Mouse (Mus musculus) ovary, postnatal 14 days (tissue): Measurements from ENCODE around the gene Ugt1a6b.
"Not testable (repeated sequence)": the region's sequence is repeated elsewhere in the genome, so short reads cannot be mapped to it uniquely, and the experiment has no call there.

Experiments
- DNase-seq: peaks from one replicate; pipeline ENCODE4 v3.0.0; 2022; ENCODE audit warnings: low spot score

Gene Ugt1a6b

DNA sequence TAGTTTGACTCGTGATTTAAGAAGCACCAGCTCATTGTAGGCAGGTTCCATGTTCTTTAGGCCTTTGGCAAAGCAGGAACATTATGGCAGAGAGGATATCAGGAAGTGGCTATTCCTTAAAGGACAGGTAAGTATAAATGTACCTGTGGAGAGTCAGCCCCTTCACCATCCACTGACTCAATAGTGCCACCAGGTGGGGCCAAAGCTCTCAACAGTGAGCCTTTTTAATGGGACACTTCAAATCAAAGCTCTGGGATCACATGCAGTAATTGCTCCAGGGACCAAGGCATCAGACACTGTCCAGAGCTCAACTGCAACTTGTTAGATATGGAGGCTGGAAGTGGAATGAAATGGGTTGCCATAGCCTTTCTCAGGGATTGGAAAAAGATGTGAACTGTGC is 18.5 kb downstream of the Ugt1a6b start:
- DNase-seq: not testable (repeated sequence)

DNA sequence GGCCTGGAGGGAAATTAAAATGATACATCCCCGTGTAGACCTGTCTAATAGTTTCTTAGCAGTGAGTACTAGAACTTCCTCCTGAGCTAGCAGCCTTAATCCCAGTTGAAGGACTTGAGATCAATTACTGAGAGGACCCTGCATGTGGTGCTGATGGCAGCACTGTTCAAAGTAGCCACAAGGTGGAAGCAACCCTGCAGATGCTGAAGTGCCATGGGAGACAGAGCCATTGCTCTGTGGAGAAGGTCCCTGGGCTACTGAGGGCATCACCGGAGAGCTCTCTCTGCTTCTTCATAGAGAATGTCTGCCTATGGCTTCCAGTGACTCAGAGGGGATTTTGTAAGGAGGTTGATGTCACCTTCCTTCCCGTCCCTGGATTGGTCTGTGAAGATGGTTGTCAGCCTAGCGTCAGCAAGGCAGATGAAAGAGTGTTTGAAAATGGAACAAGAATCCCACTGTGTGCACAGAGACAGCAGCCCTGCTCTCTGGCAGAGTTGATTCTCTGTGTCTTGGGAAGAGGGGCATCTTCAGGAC is 22.8 kb downstream of the Ugt1a6b start:
- DNase-seq: not testable (repeated sequence)

DNA sequence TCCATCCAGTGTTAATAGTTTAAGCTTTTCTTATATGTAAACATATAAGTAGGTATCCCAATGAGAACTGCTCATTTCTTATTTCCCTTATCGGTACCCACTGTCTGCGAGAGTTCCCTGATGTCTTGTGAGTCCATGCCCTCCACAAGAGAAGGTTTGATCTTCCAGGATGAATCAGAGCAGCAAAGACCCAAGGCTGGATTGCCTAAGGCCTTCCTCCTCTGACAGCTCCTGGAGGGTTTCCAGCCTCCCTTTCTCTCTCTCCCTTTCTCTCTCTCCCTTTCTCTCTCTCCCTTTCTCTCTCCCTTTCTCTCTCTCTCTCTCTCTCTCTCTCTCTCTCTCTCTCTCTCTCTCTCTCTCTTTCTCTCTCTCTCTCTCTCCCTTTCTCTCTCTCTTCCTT is 26.0 kb downstream of the Ugt1a6b start:
- DNase-seq: not testable (repeated sequence)

DNA sequence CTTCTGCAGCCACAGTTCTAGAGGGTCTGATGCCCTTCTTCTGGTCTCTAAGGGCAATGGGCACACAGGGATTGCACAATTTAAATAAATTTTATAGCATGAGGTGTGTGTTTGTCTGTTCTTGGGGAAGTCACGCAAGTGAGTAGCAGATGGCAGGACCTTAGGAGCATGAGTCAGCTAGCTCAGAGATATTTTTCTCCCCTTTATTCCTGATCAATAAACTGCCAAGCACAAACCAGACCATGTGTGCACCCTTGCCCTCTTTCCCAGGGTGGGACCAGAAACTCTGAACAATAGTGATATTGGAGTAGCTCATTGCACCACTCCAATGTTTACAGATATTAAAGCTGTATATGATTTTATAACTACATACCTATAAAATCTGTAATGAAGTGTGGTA is 27.2 kb downstream of the Ugt1a6b start:
- DNase-seq: not testable (repeated sequence)

DNA sequence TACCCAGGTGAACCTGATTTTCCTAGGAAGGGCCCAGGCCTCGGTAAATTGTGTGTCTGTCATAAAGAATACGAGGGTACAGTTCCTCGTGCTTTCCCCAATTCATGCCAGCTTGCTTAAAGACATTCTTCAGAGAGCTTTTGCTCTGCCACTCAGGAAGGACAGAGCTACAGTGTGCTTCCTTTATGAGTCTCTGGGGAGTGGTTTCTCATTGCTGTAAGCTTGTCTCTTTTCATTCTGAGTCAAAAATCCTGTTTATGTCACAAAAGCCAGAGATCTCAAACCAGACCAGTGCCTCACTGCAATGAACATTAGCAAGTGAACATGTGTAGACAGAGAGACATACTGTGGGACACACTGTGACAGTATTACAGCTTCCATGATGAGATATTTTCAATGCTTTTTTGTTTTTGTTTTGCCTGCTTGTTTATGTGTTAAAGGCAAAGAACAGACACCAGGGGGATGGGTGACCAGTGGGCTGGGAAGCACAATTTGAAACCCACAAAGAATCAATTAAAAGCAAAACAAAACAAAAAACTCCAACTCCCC is 30.9 kb downstream of the Ugt1a6b start:
- DNase-seq: no peak

DNA sequence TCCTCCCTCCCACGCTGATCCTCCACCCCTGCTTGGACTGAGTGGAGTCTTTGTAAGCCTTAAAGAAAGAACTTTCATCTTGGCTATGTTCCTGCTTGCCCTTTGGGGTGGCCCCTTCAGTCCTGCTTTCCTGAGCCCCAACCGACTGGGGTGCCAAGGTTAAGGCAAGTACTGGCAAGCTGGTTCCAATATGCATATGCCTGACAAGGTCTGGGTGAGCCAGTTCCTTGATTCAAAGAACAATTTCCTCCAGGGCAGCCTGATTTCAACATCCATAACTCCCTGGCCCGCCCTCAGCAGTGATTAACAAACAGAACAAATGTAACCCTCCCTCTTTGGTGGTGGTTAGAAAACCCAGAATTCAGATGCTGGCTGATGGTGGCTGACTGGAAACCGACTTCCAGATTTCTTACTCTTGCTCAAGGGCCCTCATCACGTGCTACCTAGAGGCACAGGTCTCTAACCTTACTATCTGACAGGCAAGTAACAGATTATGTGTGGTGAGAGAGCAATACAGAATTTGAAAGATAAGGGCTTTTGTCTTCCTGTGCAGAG is 31.5 kb downstream of the Ugt1a6b start, which contains the start of gene Ugt1a6a:
Gene Ugt1a6a, plus strand, starts transcription at position 353 of the 555 bp plus-strand sequence.
- not testable (repeated sequence) for DNase-seq

DNA sequence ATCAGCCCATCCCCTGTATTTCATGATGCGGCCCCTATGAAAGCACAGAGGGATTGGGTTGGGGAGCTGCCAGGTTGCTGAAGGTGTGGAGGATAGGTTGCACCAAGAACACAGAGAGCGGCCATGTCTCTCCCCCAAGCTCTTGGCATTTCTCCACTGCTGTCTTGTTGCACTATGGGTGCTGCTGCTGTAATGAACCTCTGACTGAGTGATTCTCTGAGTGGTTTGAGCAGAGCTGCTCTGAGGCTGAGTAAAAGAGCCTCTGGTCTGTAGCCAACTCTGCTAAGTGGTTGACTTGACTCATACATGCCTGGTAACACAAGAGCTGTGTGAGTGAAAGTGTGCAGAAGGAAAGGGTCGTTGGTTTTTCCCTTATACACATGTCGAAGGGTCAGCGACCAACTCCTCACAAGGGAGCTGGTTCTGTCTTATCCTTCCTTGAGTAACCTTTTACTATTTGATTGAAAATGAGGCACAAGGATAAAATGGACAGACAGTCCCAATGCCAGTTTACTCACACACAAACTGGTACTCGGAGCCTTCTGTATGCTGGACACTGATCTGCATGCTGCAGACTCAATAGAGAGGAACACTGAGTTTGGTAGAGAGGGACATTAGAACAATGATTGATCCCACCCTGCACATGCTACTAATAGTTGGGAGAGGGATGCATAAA is 32.3 kb downstream of the Ugt1a6b start:
- DNase-seq: not testable (repeated sequence)

DNA sequence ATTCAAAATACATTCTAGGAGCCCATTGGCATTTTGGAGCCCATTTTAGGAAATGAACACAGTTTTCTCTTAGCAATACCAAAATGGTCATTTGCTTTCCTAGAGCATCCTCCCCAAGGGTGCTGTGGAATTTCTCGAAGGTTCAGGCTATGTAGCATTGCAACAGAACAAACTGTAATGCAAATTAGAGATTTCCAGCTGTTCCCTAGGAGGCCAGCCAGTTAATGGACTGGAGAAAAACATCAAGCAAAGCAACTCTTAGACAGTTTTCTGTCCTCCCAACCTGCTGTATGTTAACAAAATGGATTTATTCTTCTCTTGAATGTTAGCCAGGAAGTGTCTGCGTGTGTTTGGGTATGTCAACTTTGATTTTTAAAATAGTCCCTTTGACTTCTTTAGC is 33.6 kb downstream of the Ugt1a6b start:
- no peak for DNase-seq

DNA sequence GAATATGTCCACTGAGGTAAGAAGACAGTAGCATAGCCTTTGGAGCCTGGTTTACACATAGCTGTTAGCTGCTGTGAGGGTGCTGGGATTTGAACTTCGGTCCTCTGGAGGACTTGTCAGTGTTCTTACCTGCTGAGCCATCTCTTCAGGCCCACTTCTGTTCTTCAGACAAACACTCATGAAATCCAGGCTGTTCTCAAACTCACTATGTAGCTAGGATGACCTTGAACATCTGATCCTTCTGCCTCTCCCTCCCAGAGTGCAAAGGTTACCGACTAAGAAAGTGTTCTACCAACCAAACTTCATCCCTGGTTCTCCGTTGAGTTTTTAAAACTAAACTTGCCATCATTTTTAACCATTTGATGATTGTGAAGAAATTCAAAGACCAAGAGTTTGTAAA is 34.2 kb downstream of the Ugt1a6b start:
- no peak for DNase-seq

DNA sequence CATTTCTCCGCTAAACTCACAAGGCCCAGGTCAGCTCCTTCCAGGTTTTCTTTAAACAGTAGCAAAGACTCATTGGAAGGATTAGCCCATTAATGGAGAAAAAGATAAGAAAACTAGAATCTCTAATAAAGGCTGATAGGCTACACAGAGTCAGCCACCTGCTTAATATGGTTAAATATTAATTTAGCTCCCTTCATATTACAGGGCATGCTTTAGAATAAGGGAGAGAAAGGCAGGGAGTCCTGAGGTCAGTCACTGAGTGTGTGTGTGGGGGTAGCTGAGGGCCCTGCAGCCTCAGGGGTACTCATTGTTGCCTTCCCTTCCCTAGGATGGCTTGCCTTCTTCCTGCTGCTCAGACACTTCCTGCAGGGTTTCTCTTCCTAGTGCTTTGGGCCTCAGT is 35.1 kb downstream of the Ugt1a6b start:
- DNase-seq: no peak

DNA sequence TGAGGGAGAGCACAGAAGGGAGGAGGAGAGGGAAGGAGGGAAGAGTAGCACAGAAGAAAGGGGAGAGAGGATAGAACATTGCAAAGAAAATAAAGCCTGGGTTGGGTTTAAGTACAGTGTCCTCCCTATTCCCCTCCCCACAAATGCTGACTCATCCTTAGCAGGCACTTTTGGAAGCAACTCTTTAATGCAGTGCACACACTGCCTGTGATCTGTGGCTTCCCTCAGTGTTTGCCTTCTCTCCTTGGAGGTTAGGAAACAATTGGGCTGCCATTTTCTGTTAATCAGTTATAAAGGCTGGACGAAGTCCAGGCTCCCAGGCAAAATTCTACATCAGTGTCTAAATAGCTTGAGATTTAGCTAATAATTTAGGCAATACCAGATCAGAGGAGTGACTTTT is 37.4 kb downstream of the Ugt1a6b start:
- not testable (repeated sequence) for DNase-seq

DNA sequence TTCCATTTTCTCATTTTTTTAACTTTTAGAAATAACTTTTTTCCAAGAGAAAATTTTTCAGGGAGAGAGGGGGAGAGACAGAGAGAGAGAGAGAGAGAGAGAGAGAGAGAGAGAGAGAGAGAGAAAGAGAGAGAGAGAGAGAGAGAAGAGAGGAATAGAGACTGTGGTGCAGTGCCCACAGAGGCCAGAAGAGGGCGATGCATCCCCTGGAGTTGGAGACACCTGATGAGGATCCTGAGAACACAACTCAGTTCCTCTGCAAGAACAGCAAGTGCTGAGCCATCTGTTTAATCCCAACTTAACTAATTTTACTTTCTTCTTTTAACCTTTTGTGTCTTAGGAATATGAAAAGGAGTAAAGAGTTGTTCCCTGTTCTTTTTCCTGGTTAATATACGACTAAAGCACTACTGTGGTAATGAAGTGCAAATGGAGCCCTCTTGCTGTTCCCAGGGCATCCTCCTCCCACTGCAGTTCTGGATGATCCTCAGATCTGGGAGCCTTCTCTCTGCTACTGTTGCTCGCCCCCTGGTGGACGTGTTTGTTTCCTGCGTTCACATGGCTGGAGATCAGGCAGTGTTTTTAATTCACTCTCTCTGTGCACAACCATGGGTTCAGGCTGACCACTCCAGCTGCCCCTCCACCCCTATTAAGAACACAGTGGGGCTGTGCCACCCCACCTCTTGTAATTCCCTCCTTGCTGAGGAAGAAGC is 41.1 kb downstream of the Ugt1a6b start:
- not testable (repeated sequence) for DNase-seq

DNA sequence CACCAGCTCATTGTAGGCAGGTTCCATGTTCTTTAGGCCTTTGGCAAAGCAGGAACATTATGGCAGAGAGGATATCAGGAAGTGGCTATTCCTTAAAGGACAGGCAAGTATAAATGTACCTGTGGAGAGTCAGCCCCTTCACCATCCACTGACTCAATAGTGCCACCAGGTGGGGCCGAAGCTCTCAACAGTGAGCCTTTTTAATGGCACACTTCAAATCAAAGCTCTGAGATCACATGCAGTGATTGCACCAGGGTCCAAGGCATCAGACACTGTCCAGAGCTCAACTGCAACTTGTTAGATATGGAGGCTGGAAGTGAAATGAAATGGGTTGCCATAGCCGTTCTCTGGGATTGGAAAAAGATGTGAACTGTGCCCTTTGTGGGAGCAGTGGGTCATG is 42.2 kb downstream of the Ugt1a6b start:
- DNase-seq: not testable (repeated sequence)

DNA sequence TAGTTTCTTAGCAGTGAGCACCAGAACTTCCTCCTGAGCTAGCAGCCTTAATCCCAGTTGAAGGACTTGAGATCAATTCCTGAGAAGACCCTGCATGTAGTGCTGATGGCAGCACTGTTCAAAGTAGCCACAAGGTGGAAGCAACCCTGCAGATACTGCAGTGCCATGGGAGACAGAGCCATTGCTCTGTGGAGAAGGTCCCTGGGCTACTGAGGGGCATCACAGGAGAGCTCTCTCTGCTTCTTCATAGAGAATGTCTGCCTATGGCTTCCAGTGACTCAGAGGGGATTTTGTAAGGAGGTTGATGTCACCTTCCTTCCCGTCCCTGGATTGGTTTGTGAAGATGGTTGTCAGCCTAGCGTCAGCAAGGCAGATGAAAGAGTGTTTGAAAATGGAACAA is 47.1 kb downstream of the Ugt1a6b start:
- DNase-seq: not testable (repeated sequence)

DNA sequence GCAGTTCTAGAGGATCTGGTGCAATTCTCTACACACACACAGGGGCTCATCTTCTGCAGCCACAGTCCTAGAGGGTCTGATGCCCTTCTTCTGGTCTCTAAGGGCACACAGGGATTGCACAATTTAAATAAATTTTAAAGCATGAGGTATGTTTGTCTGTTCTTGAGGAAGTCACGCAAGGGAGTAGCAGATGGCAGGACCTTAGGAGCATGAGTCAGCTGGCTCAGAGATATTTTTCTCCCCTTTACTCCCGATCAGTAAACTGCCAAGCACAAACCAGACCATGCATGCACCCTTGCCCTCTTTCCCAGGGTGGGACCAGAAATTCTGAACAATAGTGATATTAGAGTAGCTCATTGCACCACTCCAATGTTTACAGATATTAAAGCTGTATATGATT is 55.4 kb downstream of the Ugt1a6b start:
- no peak for DNase-seq

DNA sequence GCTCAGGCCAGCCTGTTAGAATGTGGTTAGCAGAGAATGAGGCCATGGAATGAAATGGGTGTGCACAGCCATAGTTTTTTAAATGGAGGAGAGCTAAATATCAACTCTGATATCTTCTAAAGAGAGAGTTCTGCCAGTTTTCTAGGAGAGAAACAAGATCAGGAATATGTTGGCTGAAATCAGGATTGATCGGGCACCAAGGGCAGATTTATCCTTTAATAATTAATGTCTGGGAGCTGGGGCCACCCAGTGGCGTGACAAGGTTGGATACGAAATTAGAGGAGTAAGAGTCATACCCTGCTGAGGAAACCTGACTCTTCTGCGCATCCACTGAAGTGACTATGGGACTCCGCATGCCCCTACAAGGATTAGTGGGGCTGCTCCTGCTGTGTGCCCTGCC is 62.7 kb downstream of the Ugt1a6b start, which contains the start of gene Ugt1a5:
Gene Ugt1a5, plus strand, starts transcription at position 302 of the 400 bp plus-strand sequence.
- no peak for DNase-seq

DNA sequence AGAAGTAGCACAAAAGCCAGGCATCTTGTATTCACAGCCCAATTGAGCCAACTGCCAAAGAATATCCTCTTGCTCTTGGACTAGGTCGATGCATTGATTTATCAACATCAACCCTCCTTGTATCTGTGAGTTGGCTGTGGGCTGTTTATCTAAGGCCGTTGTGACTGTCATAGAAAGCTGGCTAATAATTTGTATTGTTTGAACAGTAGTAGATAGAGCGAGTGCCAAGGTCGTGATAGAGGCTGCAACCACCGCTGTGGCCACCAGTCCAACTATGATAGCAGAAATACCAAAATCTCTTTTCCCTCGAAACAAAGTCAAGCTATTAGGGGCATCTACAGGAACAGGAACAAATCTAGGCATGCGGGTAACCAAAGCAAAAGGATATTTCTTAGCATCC is 69.1 kb downstream of the Ugt1a6b start:
- not testable (repeated sequence) for DNase-seq

DNA sequence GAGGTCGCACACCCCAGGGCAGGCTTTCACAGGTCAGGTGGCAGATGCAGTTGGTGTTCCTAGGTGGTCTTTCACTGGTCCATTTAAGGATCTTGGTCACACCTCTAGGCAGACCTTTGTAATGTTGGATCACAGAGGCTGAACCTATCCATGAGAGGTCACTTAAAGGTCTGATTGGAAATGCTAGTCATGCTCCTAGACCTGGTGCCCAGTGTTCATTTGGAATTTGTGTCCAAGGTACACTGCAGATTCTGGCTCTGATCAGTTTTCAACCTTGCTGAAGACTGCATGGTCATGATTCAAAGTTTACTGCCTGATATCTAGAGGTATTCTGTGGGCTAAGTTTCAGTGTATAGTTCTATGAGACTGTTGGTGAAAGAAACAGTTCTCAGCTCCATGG is 76.6 kb downstream of the Ugt1a6b start:
- no peak for DNase-seq

DNA sequence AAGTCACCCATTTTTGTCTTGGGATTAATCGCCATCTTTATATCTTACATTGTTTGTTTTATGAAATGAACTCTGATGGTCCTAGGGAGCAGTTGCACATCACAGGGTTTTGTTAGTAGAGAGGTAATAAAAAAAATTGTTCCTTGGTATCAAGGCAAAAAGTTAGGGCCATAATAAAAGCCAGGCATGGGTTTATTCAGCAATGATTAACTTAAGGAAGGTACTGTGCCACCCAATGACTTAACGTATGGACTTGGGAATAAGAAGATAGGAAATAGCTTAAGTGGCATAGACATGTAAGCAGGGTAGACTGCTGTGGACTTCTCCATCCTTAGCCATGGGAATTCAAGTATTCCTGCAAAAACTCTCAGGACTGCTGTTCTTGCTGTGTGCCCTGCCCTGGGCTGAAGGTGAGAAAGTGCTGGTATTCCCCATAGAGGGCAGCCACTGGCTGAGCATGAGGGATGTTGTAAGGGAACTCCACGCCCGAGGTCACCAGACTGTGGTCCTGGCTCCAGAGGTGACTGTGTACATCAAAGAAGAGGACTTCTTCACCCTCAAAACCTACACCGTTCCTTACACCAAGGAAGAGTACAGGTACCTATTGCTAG is 83.4 kb downstream of the Ugt1a6b start:
- DNase-seq: no peak

DNA sequence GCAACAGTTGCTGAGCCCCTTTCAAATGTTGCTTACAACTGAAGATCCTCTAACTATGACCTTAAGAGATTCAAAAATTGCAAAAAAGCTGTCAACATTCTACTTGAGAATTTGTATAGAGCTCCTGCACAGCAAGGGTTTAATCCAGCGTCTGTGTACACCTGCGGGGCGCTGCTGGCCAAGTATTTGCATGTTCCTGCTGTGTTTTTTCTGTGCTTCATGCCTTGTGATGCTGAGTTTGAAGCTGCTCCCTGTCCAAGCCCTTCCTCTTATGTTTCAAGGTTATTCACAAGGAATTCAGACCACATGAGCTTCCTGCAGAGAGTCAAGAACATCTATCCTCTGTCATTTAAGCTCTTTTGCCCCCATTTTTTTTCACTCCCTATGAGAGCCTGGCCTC is 89.1 kb downstream of the Ugt1a6b start:
- no peak for DNase-seq

DNA sequence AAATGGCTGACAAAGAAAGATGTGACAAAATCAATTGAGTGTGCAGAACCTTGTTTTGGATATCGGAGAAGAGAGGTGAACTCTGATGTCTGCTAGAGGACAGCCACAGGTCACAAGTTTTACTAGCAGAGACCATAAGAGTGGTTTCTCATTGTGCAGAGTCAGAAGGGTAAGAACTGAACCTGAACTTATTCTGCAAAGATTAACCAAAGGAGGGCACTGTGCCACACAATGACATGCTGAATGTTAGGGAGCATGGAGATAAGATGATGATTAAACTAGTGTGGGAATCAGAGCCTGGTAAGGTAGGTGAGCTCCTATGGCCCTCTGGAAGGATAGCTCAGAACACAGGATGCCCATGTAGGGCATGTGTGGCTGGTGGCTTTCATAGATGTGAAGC is 92.6 kb downstream of the Ugt1a6b start:
- DNase-seq: no peak

DNA sequence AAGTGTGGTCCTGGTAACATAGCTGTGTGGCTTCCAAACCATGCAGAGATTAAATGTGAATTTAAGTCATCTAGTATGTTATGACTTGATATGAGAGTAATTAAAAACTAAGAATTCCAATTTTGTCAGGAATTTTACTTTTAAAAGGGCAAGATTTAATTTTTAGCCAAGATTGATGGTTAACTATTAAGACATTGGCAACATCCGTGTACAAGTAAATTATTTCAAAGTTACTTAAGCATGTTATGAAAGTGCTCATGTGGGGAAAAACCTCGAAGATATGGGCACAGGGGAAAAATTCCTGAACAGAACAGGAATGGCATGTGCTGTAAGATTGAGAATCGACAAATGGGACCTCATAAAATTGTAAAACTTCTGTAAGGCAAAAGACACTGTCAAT is 94.4 kb downstream of the Ugt1a6b start:
- DNase-seq: no peak
